Mouse (Mus musculus) kidney, postnatal 0 days (tissue): ENCODE measurements around the gene Xxylt1. TPM values are rescaled to one million over a fixed set of nuclear protein-coding genes. Genes with fewer than 3 reads are reported as not detected.
A peak's percentile ranks its signal among the peaks of the same experiment; 100 is the strongest.

ENCODE experiments used
- ATAC-seq: fragments of 200-750 bp; cut with Nextera tagmentation; replicated peaks from 2 replicates; pipeline ENCODE4 v1.8.0; 2017; ENCODE audit warnings: low read depth, moderate number of reproducible peaks, moderate TSS enrichment, moderate library complexity; ENCODE audit not compliant: low FRiP score
- DNase-seq: peaks from one replicate; pipeline ENCODE4 v3.0.0-alpha.2; 2016; ENCODE audit warnings: low spot score
- H3K27ac ChIP-seq: fragments of 300-500 bp; sonication (generic); 2 replicates; pipeline ENCODE4 v1.5.1; 2014; ENCODE audit warnings: mild to moderate bottlenecking
- H3K27me3 ChIP-seq: fragments of 300-500 bp; sonication (generic); 2 replicates; pipeline ENCODE4 v1.6.1; 2014; ENCODE audit warnings: low read length, mixed read lengths; ENCODE audit not compliant: insufficient read depth
- H3K36me3 ChIP-seq: fragments of 300-500 bp; sonication (generic); 2 replicates; pipeline ENCODE4 v1.6.1; 2014; ENCODE audit warnings: low read length, mixed read lengths; ENCODE audit not compliant: insufficient read depth
- H3K4me1 ChIP-seq: fragments of 300-500 bp; sonication (generic); replicated peaks from 2 replicates; pipeline ENCODE4 v1.6.1; 2014; ENCODE audit warnings: antibody characterized with exemption, low read length, mixed read lengths; ENCODE audit not compliant: insufficient read depth
- H3K4me2 ChIP-seq: fragments of 300-500 bp; sonication (generic); 2 replicates; pipeline ENCODE4 v1.6.1; 2014; ENCODE audit warnings: mild to moderate bottlenecking, low read length, moderate library complexity, mixed read lengths
- H3K4me3 ChIP-seq: fragments of 300-500 bp; sonication (generic); replicated peaks from 2 replicates; pipeline ENCODE4 v1.5.1; 2014; ENCODE audit warnings: low read depth, low read length
- H3K9ac ChIP-seq: fragments of 300-500 bp; sonication (generic); 2 replicates; pipeline ENCODE4 v1.6.1; 2014; ENCODE audit warnings: low read depth, low read length
- H3K9me3 ChIP-seq: fragments of 300-500 bp; sonication (generic); replicated peaks from 2 replicates; pipeline ENCODE4 v1.6.1; 2016; ENCODE audit warnings: low read length, inconsistent platforms, mixed read lengths
- CTCF ChIP-seq: IDR thresholded peaks from 2 replicates; pipeline ENCODE4 v1.5.1; 2016; ENCODE audit warnings: antibody characterized with exemption, low read depth, mild to moderate bottlenecking, moderate library complexity
- WGBS: fragments of 180-500 bp; shearing (Covaris S2); extraction: QIAGEN DNeasy Blood & Tissue Kit; methylation state at CpG from one replicate; pipeline ENCODE4 v1.1.7; 2014; 5-methylcytosine and 5-hydroxymethylcytosine counted together
- polyA plus RNA-seq: library from polyadenylated mRNA; unstranded; fragments of >200 nt; fragmentation: Nextera tagmentation; extraction: Ambion mirVana; gene quantifications from 2 replicates; pipeline ENCODE4 v1.2.1, GENCODE M21; 2015

Gene Xxylt1
- polyA plus RNA-seq, 1 experiment from 2014 or later, result 20.0 TPM

DNA sequence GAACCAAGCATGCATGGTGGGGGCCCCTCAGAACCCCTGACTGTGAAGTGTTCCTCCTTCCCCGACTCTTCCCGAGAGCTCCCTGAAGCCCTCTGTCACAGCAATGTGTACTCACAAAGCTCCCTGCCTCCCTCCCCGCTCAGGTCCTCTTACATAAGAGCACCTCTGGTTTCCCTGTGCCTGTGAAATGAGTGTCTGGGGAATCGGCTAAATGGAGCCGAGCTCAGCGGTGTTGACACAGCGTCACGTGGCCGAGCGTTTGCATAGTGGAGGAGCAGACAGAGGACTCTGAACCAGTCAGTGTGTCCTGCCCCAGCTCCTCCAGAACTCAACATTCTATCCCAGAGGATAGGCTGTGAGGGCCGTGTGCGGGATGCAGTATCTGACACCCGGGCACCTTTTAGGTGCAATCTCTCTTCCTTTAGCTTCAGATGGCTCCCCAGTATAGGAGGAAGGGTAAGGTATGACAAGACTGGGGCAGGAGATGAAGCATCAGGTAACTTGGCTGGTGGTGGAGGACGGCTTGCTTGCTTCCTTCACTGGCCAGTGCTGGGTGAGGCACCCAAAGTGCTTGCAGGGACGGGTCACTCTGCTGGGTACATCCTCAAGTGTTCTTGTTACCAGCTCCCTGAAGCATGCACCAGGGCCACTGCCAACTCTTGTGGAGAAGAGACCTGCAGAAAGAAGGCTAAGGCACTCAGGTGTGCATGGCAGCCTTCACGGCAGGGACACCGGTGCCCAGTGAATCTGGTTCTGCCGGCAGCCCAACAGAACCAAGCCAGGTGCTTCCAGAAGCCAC lies 111.8 kb downstream of the Xxylt1 start:
- H3K36me3 ChIP-seq, result no peaks in the 10 kb centered on the region
- 0 out of 2 replicates have a peak overlapping the region, but pooled peaks have one; percentile 35 for H3K9ac ChIP-seq
- H3K27ac ChIP-seq, result no peak overlapping the region
- H3K27me3 ChIP-seq, result no peaks in the 10 kb centered on the region
- WGBS, result 42% methylated on average over 18 of the region's 18 CpGs
- DNase-seq, result peak; percentile 61
- peaks cover 20% of the 10 kb centered on the region for H3K4me1 ChIP-seq
- no peak overlapping the region for H3K4me3 ChIP-seq
- H3K9me3 ChIP-seq, result no peaks in the 10 kb centered on the region
- ATAC-seq, result 0 out of 2 replicates have a peak, but pooled peaks have one; percentile 44
- no peak overlapping the region for H3K4me2 ChIP-seq
- TF ChIP-seq CTCF, result no peak

DNA sequence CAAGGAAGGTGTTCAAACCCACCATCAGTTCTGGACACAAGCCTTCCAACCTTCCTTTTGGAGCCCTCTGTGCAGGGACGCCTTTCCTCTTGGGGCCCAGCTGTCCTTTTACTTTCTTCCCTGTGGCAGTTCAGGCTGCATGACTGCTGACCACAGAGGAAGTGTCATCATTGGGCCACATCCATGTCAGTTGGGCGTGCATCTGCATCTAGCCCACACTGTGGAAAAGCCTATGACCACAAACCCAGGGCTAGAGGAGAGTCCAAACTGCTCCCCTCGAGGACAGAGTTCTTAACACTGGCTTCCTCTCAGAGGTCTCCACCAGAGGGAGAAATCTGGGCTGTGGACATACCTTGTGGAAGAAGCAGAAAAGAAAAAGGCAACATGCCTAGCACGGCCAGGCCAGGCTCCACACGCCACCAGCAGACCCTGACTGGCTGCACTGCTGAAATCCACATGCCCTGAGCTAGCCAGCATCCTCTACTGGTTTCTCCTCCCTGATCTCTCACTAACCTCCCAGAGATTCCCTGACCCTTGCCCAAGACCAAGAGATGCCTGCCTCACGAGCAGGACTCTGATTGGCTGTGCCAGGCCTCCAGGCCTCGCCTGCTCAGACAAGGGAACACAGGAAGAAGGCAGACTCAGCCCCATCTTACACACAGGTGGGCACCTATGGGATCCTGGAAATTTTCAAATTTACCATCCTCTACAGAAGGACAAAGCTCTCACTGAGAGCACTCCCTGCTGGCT lies 112.7 kb downstream of the Xxylt1 start:
- peak; percentile 34; the same call in 1 of the 2 replicates for TF ChIP-seq CTCF
- ATAC-seq (no peak; the same call in 1 of the 2 replicates), DNase-seq (no peak)
- H3K4me3 ChIP-seq, result no peak overlapping the region
- H3K9me3 ChIP-seq, result no peaks in the 10 kb centered on the region
- no peak overlapping the region for H3K4me2 ChIP-seq
- H3K9ac ChIP-seq, result no peak overlapping the region
- H3K4me1 ChIP-seq, result peaks cover 20% of the 10 kb centered on the region
- no peaks in the 10 kb centered on the region for H3K27me3 ChIP-seq
- H3K36me3 ChIP-seq, result no peaks in the 10 kb centered on the region
- WGBS, result 72% methylated on average over 7 of the region's 7 CpGs
- no peak overlapping the region for H3K27ac ChIP-seq

DNA sequence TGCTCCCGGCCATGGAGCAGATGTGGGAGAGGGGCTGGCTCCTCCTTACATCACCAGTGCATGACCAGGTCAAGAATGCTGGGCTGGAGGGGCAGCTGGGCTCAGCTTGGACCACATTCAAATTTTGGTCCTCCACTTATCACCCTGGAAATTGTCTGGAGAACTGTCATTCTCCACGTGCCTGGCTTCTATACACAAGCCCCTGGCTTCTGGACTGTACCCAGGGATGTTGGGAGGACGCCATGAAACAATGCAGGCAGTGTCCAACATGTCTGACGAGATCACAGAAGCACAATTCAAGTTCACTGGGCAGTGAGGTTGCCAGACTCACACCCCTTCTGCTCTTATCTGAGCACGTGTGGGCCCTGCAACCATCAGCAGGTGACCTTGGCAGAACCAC lies 114.5 kb downstream of the Xxylt1 start:
- H3K27ac ChIP-seq, result no peak overlapping the region
- H3K4me2 ChIP-seq, result no peak overlapping the region
- 53% methylated on average over 5 of the region's 5 CpGs for whole genome bisulfite sequencing
- H3K27me3 ChIP-seq, result no peaks in the 10 kb centered on the region
- H3K4me3 ChIP-seq, result no peak overlapping the region
- H3K9me3 ChIP-seq, result no peaks in the 10 kb centered on the region
- ATAC-seq, result no peak
- H3K4me1 ChIP-seq, result peaks cover 11% of the 10 kb centered on the region
- no peak for DNase-seq
- no peak for TF ChIP-seq CTCF
- H3K9ac ChIP-seq, result no peak overlapping the region
- no peaks in the 10 kb centered on the region for H3K36me3 ChIP-seq

DNA sequence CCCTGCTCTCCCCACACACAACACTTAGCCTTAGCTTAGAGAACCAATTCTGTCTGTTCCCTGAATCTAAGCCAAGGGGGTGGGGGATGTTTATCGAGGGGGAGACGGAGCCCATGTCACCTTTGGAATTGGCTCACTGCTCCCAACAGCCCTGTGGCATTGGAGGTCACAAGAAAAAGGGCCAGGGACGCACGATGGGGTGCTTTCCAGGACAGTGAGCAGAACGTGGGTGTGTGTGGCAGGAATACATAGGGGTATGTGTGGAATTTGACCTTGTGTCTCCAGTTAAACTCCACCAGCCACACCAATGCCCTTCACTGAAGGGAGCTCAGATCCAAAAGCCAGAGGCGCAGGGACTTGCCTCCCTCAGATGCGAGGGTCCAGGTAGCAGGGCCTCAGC lies 116.3 kb downstream of the Xxylt1 start:
- DNase-seq (no peak), ATAC-seq (peak; percentile 37; the same call in 1 of the 2 replicates)
- TF ChIP-seq CTCF, result no peak

GRCm38 (mm10) chr16:30964411-30964810 lies 116.8 kb downstream of the Xxylt1 start:
- Histone ChIP-seq H3K4me1 (peaks cover 10% of the 10 kb centered on the region), H3K27ac (peak overlapping the region; percentile 58; the same call in 1 of the 2 replicates), H3K27me3 (no peaks in the 10 kb centered on the region), H3K4me2 (no peak overlapping the region), H3K4me3 (no peak overlapping the region), H3K9ac (no peak overlapping the region), H3K36me3 (no peaks in the 10 kb centered on the region), H3K9me3 (no peaks in the 10 kb centered on the region)
- WGBS, result 55% methylated on average over 6 of the region's 6 CpGs
- no peak for DNase-seq
- TF ChIP-seq CTCF, result no peak
- ATAC-seq, result peak; percentile 45; the same call in 1 of the 2 replicates

More for the DNA sequence above, 116.3 kb downstream of the Xxylt1 start:
- no peaks in the 10 kb centered on the region for H3K36me3 ChIP-seq
- H3K4me3 ChIP-seq, result no peak overlapping the region
- no peaks in the 10 kb centered on the region for H3K9me3 ChIP-seq
- WGBS, result 34% methylated on average over 7 of the region's 7 CpGs
- H3K4me2 ChIP-seq, result no peak overlapping the region
- H3K27ac ChIP-seq, result peak overlapping the region; percentile 58; the same call in 1 of the 2 replicates
- H3K9ac ChIP-seq, result no peak overlapping the region
- peaks cover 14% of the 10 kb centered on the region for H3K4me1 ChIP-seq
- no peaks in the 10 kb centered on the region for H3K27me3 ChIP-seq

GRCm38 (mm10) chr16:30962515-30962914 lies 118.7 kb downstream of the Xxylt1 start:
- TF ChIP-seq CTCF, result no peak
- no peak for DNase-seq
- peaks cover 9% of the 10 kb centered on the region; the same call in 1 of the 2 replicates for H3K4me1 ChIP-seq
- no peak overlapping the region for H3K4me3 ChIP-seq
- no peak overlapping the region for H3K9ac ChIP-seq
- H3K9me3 ChIP-seq, result no peaks in the 10 kb centered on the region
- no peaks in the 10 kb centered on the region for H3K36me3 ChIP-seq
- no peak for ATAC-seq
- H3K4me2 ChIP-seq, result no peak overlapping the region
- no peak overlapping the region for H3K27ac ChIP-seq
- WGBS, result 84% methylated on average over 8 of the region's 8 CpGs
- H3K27me3 ChIP-seq, result no peaks in the 10 kb centered on the region
